Mouse (Mus musculus) left cerebral cortex, adult 9 months (tissue): ENCODE measurements around the gene Ddx39.

ENCODE experiments used
- DNase-seq, 2 experiments: peaks; one replicate each; pipeline ENCODE4 v3.0.0; 2022; ENCODE audit warnings: low spot score in 2 of 2

The Ddx39 gene

GRCm38 (mm10) chr8:83737346-83737745, 22.4 kb downstream of the Ddx39 start:
- no peak for DNase-seq

- DNase-seq, result no peak
Observed at GRCm38 (mm10) chr8:83737852-83738562, 23.0 kb downstream of the Ddx39 start.

- no peak for DNase-seq
Observed at GRCm38 (mm10) chr8:83738949-83739710, 24.2 kb downstream of the Ddx39 start.

- no peak for DNase-seq
Observed at GRCm38 (mm10) chr8:83739711-83740468, 24.9 kb downstream of the Ddx39 start.

- DNase-seq, result no peak
Observed at GRCm38 (mm10) chr8:83740586-83740975, 25.6 kb downstream of the Ddx39 start.

GRCm38 (mm10) chr8:83740976-83741741, 26.2 kb downstream of the Ddx39 start, which contains the start of gene Adgre5:
Gene Adgre5, minus strand, starts transcription at chr8:83741326.
- DNase-seq, result no peak

- DNase-seq, result no peak
Observed at GRCm38 (mm10) chr8:83741849-83742655, 27.1 kb downstream of the Ddx39 start.

- no peak for DNase-seq
Observed at GRCm38 (mm10) chr8:83742968-83743367, 28.0 kb downstream of the Ddx39 start.

GRCm38 (mm10) chr8:83744070-83744469, 29.1 kb downstream of the Ddx39 start:
- DNase-seq, result no peak

GRCm38 (mm10) chr8:83747661-83748346, 32.8 kb downstream of the Ddx39 start:
- peak in 1 of 2 experiments; percentile 46 for DNase-seq

GRCm38 (mm10) chr8:83748708-83749107, 33.7 kb downstream of the Ddx39 start:
- DNase-seq, result no peak

GRCm38 (mm10) chr8:83749265-83749664, 34.3 kb downstream of the Ddx39 start:
- DNase-seq, result no peak

- DNase-seq, result no peak
Observed at GRCm38 (mm10) chr8:83754149-83754548, 39.2 kb downstream of the Ddx39 start.

GRCm38 (mm10) chr8:83756273-83756672, 41.3 kb downstream of the Ddx39 start:
- DNase-seq, result no peak

- no peak for DNase-seq
Observed at GRCm38 (mm10) chr8:83757084-83757607, 42.2 kb downstream of the Ddx39 start.

- DNase-seq, result no peak
Observed at GRCm38 (mm10) chr8:83758298-83758697, 43.3 kb downstream of the Ddx39 start.

- DNase-seq, result no peak
Observed at GRCm38 (mm10) chr8:83759231-83759759, 44.3 kb downstream of the Ddx39 start.

GRCm38 (mm10) chr8:83764116-83764515, 49.1 kb downstream of the Ddx39 start:
- DNase-seq, result no peak

- no peak for DNase-seq
Observed at GRCm38 (mm10) chr8:83764717-83765116, 49.7 kb downstream of the Ddx39 start.

GRCm38 (mm10) chr8:83765663-83766062, 50.7 kb downstream of the Ddx39 start:
- DNase-seq, result no peak
